Mouse (Mus musculus) embryonic fibroblast, embryonic 13.5 days (primary cell): ENCODE measurements around the gene Paxx.

ENCODE experiments used
- CTCF ChIP-seq: IDR thresholded peaks from 2 replicates; pipeline ENCODE4 v1.5.1; 2011; ENCODE audit warnings: mild to moderate bottlenecking, control low read depth, low read length, moderate library complexity, borderline replicate concordance; ENCODE audit not compliant: insufficient read depth
- POLR2A ChIP-seq: IDR thresholded peaks from 2 replicates; pipeline ENCODE4 v1.6.1; 2011; ENCODE audit warnings: low read depth, mild to moderate bottlenecking, control low read depth, low read length, moderate library complexity

DNA sequence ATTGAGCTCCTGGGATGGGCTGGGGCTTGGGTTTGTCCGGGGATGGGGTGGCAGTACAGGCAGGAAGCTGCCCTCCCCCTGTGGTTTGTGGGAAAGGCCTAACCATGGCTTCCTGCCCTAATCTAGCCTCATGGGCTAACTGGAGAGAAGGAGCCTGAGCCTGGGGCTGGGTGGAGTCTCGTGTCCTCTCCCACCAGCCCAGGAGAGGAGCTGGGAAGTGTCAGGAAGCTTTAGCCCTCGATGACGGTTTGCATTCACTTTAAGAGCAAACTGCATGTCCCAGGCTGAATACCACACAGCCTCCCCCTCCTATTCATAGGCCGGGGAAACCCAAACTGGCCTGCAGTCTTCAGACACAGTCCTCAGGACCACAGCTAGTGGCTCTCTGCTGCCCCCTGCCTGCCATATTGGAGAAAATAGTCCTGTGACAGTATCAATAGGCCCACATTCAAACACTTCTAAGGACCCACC, 34.1 kb downstream of the Paxx start:
- TF ChIP-seq POLR2A (no peak), CTCF (peak; percentile 58; the same call in 1 of the 2 replicates)
